Mouse (Mus musculus) MEL-GATA-1-ER (cell line): Measurements from ENCODE around the gene Ulk1.

Experiments
- DNase-seq: peaks from one replicate; pipeline ENCODE4 v3.0.0-alpha.2; 2012; ENCODE audit warnings: low read depth; ENCODE audit errors: extremely low read depth

Gene Ulk1

GRCm38 (mm10) chr5:110769272-110769671 is 40.6 kb downstream of the Ulk1 start:
- peak; percentile 19 for DNase-seq

DNA sequence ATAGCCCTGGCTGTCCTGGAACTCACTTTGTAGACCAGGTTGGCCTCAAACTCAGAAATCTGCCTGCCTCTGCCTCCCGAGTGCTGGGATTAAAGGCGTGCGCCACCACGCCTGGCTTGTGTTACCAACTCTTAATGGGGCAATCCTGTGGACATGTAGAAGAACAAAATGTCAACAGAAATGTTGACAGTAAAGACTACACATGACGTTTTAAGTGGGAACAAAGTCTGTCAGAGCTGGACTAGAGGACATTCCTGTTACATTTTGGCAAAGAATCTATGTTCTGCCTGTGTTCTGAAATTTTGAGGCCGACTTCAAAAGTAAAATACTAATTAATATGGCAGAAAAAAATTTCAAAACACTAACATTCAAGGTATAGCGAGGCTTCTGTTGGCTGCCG is 46.0 kb downstream of the Ulk1 start:
- no peak for DNase-seq

GRCm38 (mm10) chr5:110745021-110745420 is 64.9 kb downstream of the Ulk1 start:
- DNase-seq = no peak

DNA sequence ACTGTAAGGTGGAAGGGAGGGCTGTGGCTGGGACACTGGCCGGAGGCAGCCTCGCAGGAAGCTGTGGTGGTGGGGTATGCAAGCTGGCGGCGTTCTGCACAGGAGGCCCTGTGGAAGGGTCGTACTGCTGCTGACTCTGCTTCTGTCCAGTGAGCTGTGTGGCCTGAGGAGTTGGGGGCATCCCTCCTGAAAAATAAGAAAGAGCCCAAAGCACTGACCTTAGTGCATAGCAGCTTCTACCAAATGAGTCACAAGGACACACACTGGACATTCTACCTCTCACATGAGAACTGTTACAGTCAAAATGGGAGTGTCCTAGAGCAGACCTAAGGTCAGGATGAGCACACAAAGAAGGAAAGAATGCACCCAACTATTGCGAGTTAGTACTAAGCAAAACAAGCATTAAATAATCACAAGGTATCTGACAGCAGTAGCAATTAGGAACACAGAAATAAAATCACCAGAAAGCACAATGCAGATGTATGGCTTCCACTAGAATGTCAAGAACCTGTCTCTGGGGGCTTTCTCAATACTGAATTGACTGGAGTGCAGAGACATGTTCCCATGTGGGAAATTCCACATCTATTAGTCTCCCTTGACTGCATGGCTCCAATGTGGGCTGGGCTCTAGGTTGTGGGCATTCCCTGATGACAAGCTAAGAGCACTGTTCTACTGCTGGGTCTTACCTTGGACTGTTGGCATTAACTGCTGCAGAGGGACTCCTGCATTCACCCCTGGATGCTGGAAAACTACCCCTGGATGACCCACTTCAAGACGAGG is 70.2 kb downstream of the Ulk1 start:
- DNase-seq = no peak

DNA sequence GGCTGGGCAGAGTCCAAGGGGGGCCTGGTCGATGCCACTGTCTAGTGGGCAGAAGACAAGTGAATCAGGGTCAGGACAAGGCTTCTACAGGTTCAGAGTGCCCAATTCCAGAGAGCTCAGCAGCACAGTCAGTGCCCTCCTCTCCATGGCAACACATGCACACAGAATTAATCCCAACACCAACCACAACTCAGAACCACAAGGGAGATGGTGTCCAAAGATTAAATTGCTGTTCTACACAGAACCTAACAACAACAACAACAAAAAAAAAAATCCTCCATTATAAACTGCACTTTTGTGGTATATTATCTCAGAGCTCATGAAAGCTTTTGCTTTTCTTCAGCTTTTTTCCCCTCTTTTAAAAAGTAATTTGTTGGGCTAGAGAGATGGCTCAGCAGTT is 74.3 kb downstream of the Ulk1 start:
- no peak for DNase-seq
